Mouse (Mus musculus): ENCODE measurements around the gene Apol7b. TPM values are rescaled to one million over a fixed set of nuclear protein-coding genes. Genes with fewer than 3 reads are reported as not detected.
"Not testable (repeated sequence)": the region's sequence is repeated elsewhere in the genome, so short reads cannot be mapped to it uniquely, and the experiment has no call there.

Gene Apol7b
- 0.19 TPM in 1 of 2 replicates, not detected in the other for polyA plus RNA-seq (2015; fragmentation: Nextera tagmentation; extraction: Ambion mirVana)

DNA sequence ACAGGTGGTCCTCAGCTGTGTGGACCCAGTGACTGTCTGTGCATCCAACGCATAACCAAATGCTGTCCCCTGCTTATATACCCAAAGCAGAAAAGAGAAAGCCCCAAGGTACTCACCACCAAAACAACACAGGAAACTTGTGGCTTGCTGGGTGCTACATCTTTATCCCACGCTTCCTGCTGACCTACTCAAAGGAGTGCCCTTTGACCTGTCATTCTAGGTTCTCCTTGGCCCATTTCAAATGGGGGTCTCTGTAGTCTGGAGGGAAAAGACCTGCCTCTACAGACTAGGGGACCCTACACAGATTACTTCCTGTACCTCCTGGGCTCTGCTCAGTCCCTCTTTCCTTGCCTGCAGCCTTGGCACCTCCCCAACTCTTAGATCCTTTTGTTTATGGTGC is at the start of gene Apol7b:
TSS of gene Apol7b (minus strand) at position 101 of the 400 bp plus-strand sequence.
- H3K4me2 ChIP-seq (ENCODE audit: low read depth, low read length); H3K4me1 ChIP-seq (ENCODE audit: control insufficient read depth, insufficient read depth, low read length); H3K27me3 ChIP-seq (ENCODE audit: control insufficient read depth, insufficient read depth, low read length); H3K36me3 ChIP-seq (ENCODE audit: control insufficient read depth, insufficient read depth, low read length); ATAC-seq (ENCODE audit: insufficient read depth, low FRiP score); H3K27ac ChIP-seq (ENCODE audit: low read length); H3K9ac ChIP-seq (ENCODE audit: low read length); H3K9me3 ChIP-seq (replicated peaks; ENCODE audit: control insufficient read depth, low read length); H3K4me3 ChIP-seq (replicated peaks; ENCODE audit: low read length): not testable (repeated sequence)
- WGBS = 82% methylated on average over 2 of the region's 2 CpGs

DNA sequence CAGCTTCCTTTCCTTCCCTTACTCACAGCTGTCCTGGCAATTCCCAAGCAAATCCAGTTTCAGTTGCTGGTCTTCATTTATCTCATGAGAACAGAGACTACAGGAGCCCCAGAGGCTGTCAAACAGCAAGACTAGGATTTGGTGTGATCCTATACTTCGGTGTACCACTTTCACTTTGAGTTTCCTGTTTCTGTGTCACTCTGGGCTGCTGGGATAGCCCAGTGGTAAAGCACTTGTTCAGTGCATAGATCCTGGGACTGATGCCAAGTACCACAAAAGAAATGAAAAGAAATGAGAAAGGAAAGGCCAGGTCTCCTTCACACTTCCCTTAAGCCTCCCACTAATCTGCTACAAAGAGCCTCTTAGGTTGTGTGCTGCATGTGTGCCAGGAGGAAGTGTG is 47.4 kb upstream of the Apol7b start:
- H3K4me2 ChIP-seq (ENCODE audit: low read depth, low read length); H3K27ac ChIP-seq (ENCODE audit: low read length); H3K4me1 ChIP-seq (ENCODE audit: control insufficient read depth, insufficient read depth, low read length); H3K36me3 ChIP-seq (ENCODE audit: control insufficient read depth, insufficient read depth, low read length); ATAC-seq (ENCODE audit: insufficient read depth, low FRiP score); H3K27me3 ChIP-seq (ENCODE audit: control insufficient read depth, insufficient read depth, low read length); H3K9me3 ChIP-seq (replicated peaks; ENCODE audit: control insufficient read depth, low read length); H3K9ac ChIP-seq (ENCODE audit: low read length); H3K4me3 ChIP-seq (replicated peaks; ENCODE audit: low read length): not testable (repeated sequence)
- WGBS = 73% methylated on average over 1 of the region's 1 CpGs

DNA sequence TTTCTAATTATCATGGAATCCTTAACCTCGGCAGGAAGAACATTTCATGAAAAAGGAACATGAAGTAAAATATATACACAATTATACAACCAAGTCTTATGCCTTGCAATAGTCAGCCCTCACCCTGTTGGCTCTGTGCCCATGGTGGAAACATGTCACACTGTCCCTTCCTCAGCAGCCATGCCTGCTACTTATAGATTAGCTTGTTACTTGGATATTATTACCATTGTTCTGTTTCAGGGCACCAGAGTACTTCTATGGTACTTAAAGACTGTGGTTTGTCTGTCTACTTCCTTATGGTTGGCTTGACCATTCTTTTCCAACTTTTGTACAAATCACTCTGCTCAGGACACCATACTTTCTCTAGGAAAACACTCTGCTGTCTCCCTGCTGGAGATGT is 45.9 kb upstream of the Apol7b start:
- no CpG with 5 or more reads among the region's 1 CpGs for WGBS
- H3K9me3 ChIP-seq (replicated peaks; ENCODE audit: control insufficient read depth, low read length); H3K36me3 ChIP-seq (ENCODE audit: control insufficient read depth, insufficient read depth, low read length); H3K4me1 ChIP-seq (ENCODE audit: control insufficient read depth, insufficient read depth, low read length); H3K27me3 ChIP-seq (ENCODE audit: control insufficient read depth, insufficient read depth, low read length); H3K27ac ChIP-seq (ENCODE audit: low read length); H3K4me2 ChIP-seq (ENCODE audit: low read depth, low read length); H3K9ac ChIP-seq (ENCODE audit: low read length); ATAC-seq (ENCODE audit: insufficient read depth, low FRiP score); H3K4me3 ChIP-seq (replicated peaks; ENCODE audit: low read length): not testable (repeated sequence)

DNA sequence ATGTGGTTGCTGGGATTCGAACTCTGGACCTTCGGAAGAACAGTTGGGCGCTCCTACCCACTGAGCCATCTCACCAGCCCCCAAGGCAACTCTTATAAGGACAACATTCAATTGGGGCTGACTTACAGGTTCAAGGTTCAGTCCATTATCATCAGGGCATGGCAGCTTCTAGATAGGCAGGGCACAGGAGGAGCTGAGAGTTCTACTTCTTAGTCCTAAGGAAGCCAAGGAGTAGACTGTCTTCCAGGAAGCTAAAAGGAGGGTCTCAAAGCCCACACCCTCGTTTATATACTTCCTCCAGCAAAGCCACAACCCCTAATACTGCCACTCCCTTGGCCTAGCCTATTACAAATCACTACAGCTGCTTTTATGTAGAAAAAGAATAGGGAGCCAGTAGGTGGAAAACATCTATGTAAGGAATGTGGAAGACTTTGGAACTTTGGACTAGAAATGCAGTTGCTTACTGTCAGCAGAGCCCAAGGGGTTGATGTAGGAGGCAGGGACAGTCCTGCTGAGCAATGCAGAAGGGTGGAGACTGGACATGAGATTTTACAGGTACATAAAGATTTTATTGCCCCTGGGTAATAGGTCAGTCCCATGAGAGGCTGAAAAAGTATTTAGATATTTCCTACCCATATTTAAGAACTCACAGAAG is 35.0 kb upstream of the Apol7b start:
- Histone ChIP-seq H3K4me2 (ENCODE audit: low read depth, low read length) (no peak overlapping the region), H3K36me3 (ENCODE audit: control insufficient read depth, insufficient read depth, low read length) (no peaks in the 10 kb centered on the region), H3K9me3 (replicated peaks; ENCODE audit: control insufficient read depth, low read length) (no peaks in the 10 kb centered on the region), H3K4me3 (replicated peaks; ENCODE audit: low read length) (no peak overlapping the region), H3K9ac (ENCODE audit: low read length) (no peak overlapping the region), H3K27me3 (ENCODE audit: control insufficient read depth, insufficient read depth, low read length) (no peaks in the 10 kb centered on the region), H3K27ac (ENCODE audit: low read length) (no peak overlapping the region), H3K4me1 (ENCODE audit: control insufficient read depth, insufficient read depth, low read length) (no peaks in the 10 kb centered on the region)
- 60% methylated on average over 4 of the region's 4 CpGs for WGBS
- ATAC-seq (ENCODE audit: insufficient read depth, low FRiP score) = peak; percentile 50; the same call in 1 of the 2 replicates

DNA sequence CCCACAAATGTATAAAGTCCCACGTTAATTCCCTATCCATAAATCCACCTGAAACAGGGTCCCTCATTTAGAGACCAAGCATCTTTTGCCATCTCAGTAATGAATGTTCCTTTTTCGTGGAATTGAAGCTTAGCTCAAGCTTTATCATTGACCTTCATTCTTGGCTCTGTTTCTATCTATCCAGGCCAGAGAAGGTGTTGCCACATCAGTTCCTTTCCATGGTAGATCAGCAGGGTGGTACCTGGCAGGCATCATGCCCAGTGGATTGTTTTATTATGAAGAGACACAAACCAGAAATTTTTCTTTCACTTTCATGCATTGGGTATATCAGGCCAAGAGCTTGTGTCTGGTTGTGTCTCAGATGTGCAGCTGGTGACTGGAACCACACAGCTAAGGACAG is 29.4 kb upstream of the Apol7b start, which contains the start of gene Apol10a:
TSS of gene Apol10a (plus strand) at position 355 of the 400 bp plus-strand sequence.
- ATAC-seq (ENCODE audit: insufficient read depth, low FRiP score); H3K9ac ChIP-seq (ENCODE audit: low read length); H3K27ac ChIP-seq (ENCODE audit: low read length); H3K9me3 ChIP-seq (replicated peaks; ENCODE audit: control insufficient read depth, low read length); H3K4me2 ChIP-seq (ENCODE audit: low read depth, low read length); H3K36me3 ChIP-seq (ENCODE audit: control insufficient read depth, insufficient read depth, low read length); H3K4me3 ChIP-seq (replicated peaks; ENCODE audit: low read length); H3K27me3 ChIP-seq (ENCODE audit: control insufficient read depth, insufficient read depth, low read length); H3K4me1 ChIP-seq (ENCODE audit: control insufficient read depth, insufficient read depth, low read length): not testable (repeated sequence)
- WGBS = 84% methylated on average over 2 of the region's 2 CpGs

DNA sequence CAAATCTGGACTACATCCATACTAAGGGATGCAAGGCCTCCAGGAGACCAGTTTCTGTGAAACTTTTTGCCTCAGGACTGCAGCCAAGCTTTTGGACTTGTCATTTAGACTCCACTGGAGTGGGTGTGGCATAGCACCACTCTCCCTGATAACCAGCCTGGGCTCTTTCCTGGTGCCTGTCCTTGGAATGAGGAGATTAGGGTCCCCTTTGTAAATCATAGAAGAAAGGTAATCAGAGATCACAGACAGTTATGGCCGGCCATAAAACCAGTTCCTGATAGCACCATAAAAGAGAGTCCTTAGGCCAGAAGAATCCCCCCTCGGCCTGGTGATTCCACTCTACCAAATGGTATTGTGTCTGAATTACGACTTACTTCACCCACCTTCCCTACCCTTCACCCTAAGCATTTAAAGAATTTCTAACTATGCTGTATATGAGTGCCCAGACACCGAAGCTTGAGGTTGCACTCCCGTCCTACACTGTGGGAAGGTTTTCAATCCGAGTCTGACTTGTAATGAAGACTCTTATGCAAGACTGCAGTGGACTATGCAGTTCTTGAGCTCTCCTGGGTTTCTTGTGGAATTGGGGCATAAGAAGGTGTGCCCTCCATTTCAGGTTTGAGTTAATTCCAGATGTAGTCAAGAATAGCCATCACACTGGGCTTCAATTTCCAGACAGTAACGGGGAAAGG is 27.6 kb upstream of the Apol7b start:
- not testable (repeated sequence) for ATAC-seq (ENCODE audit: insufficient read depth, low FRiP score); H3K9me3 ChIP-seq (replicated peaks; ENCODE audit: control insufficient read depth, low read length)

DNA sequence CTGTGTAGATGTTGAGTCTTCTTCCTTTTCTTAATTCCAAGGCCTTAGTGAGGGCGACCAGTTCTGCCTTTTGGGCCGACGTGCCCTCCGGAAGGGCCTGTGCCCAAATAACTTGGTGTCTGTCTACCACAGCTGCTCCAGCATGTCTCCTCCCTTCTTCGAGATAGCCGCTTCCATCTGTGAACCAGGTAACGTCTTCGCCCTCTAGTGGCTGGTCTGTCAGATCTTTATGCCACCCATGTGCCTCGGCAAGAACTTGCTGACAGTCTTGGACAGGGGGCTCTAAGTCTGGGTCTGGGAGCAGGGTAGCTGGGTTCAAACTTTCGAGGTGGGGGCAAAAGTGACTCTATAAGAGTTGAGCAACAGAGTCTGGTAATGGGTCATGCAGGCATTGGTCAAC is 2.6 kb upstream of the Apol7b start:
- not testable (repeated sequence) for H3K9ac ChIP-seq (ENCODE audit: low read length); H3K4me3 ChIP-seq (replicated peaks; ENCODE audit: low read length); H3K27ac ChIP-seq (ENCODE audit: low read length); H3K4me2 ChIP-seq (ENCODE audit: low read depth, low read length); H3K9me3 ChIP-seq (replicated peaks; ENCODE audit: control insufficient read depth, low read length); H3K27me3 ChIP-seq (ENCODE audit: control insufficient read depth, insufficient read depth, low read length); H3K36me3 ChIP-seq (ENCODE audit: control insufficient read depth, insufficient read depth, low read length); H3K4me1 ChIP-seq (ENCODE audit: control insufficient read depth, insufficient read depth, low read length); ATAC-seq (ENCODE audit: insufficient read depth, low FRiP score)
- WGBS = 58% methylated on average over 10 of the region's 10 CpGs

More for the DNA sequence above, 27.6 kb upstream of the Apol7b start:
- H3K4me3 ChIP-seq (replicated peaks; ENCODE audit: low read length); H3K4me1 ChIP-seq (ENCODE audit: control insufficient read depth, insufficient read depth, low read length); H3K36me3 ChIP-seq (ENCODE audit: control insufficient read depth, insufficient read depth, low read length); H3K27me3 ChIP-seq (ENCODE audit: control insufficient read depth, insufficient read depth, low read length); H3K27ac ChIP-seq (ENCODE audit: low read length); H3K4me2 ChIP-seq (ENCODE audit: low read depth, low read length); H3K9ac ChIP-seq (ENCODE audit: low read length): not testable (repeated sequence)
- 60% methylated on average over 7 of the region's 7 CpGs for WGBS

DNA sequence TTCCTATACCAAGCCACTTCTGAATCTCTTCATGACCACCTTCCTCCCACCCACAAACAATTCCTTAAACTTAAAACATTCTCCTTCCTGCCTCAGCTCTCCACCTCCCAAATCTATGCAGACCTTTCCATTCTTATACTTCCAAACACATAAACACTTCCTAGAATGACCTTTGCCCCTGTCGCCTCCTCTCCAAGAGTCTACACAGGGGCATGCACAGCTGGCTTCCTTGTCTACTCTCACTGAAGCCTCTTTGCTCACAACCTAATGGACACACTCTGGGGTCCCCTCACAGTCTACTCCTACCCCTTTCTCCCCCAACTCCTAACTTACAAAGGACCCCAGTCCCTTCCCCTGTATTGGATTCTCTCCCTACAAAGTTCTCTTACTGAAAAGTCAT is 1.6 kb downstream of the Apol7b start:
- not testable (repeated sequence) for H3K9ac ChIP-seq (ENCODE audit: low read length); ATAC-seq (ENCODE audit: insufficient read depth, low FRiP score); H3K9me3 ChIP-seq (replicated peaks; ENCODE audit: control insufficient read depth, low read length); H3K27me3 ChIP-seq (ENCODE audit: control insufficient read depth, insufficient read depth, low read length); H3K36me3 ChIP-seq (ENCODE audit: control insufficient read depth, insufficient read depth, low read length); H3K4me2 ChIP-seq (ENCODE audit: low read depth, low read length); H3K27ac ChIP-seq (ENCODE audit: low read length); H3K4me1 ChIP-seq (ENCODE audit: control insufficient read depth, insufficient read depth, low read length); H3K4me3 ChIP-seq (replicated peaks; ENCODE audit: low read length)
- 73% methylated on average over 1 of the region's 1 CpGs for WGBS

DNA sequence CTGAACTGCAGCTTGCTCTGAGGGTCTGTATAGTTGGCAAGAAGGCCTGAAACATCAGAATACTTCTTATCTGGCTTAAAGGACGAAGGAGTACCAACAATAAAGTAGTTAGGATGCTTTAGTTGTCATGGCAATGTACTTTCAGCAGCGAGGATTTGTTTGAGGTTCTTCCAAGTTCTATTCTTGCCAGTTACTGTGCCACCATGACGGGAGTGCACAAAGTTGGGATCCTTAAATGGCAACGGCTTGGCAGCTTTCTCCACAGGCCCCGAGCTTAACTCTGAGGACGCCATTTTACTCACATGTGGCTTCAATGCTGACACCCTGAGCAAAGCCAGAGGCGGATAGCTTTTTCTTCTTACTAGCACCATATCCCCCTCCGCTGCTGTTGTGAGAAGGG is 2.5 kb downstream of the Apol7b start:
- H3K36me3 ChIP-seq (ENCODE audit: control insufficient read depth, insufficient read depth, low read length); ATAC-seq (ENCODE audit: insufficient read depth, low FRiP score); H3K4me1 ChIP-seq (ENCODE audit: control insufficient read depth, insufficient read depth, low read length); H3K9me3 ChIP-seq (replicated peaks; ENCODE audit: control insufficient read depth, low read length); H3K27ac ChIP-seq (ENCODE audit: low read length); H3K27me3 ChIP-seq (ENCODE audit: control insufficient read depth, insufficient read depth, low read length); H3K4me3 ChIP-seq (replicated peaks; ENCODE audit: low read length); H3K4me2 ChIP-seq (ENCODE audit: low read depth, low read length); H3K9ac ChIP-seq (ENCODE audit: low read length): not testable (repeated sequence)
- WGBS = 78% methylated on average over 8 of the region's 8 CpGs

Data from stomach, embryonic 16.5 days (tissue).